Mouse (Mus musculus) kidney, postnatal 36 days (tissue): ENCODE measurements at regions not wholly inside any gene's neighbourhood (a gene's known extent, or its start where the extent isn't known, plus 50 kb on each side); places are given as distances from the start of the nearest gene placed in this dataset.

Source experiments
- DNase-seq, 2 experiments: peaks; one replicate each; pipeline ENCODE4 v3.0.0; 2021 to 2022; ENCODE audit warnings: mixed read lengths in 2 of 2

DNA sequence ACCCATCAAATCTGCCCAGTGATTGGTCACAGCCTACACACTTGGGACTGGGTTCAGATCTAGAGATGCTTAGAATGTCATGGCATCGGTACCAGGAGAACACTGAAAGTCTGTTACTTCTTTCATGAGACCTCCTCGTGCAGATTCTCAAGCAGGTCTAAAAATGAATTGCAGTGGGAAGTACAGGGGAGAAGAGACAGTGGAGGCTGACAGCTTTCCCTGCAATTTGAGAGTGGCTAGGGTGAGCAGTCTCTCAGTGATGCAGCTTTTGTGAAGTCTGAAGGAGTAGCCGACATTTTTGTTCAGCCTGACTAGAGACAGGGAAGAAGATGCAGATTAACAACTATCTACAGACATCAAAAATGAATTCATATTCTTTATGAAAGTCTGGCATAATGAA is 112.5 kb downstream of the Fam198b start:
- DNase-seq: no peak

DNA sequence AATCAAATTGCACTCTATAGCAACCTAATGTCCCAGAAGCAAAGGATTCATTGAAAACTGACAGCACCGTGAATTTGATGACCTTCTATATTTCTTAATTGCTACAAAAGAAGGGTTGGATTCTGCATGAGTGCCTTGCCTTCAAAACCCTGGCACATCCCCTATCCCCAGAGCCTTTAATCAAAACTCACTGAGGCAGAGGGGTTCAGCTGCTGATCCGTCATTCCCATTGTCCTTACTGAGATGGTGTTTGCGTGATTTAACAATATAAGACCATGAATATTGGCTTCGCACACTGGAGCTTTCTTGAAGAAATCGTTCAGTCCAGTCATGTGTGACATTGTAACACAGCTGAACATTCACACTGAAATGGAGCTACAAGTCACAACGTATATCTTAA is 118.0 kb downstream of the Fam198b start:
- no peak for DNase-seq

DNA sequence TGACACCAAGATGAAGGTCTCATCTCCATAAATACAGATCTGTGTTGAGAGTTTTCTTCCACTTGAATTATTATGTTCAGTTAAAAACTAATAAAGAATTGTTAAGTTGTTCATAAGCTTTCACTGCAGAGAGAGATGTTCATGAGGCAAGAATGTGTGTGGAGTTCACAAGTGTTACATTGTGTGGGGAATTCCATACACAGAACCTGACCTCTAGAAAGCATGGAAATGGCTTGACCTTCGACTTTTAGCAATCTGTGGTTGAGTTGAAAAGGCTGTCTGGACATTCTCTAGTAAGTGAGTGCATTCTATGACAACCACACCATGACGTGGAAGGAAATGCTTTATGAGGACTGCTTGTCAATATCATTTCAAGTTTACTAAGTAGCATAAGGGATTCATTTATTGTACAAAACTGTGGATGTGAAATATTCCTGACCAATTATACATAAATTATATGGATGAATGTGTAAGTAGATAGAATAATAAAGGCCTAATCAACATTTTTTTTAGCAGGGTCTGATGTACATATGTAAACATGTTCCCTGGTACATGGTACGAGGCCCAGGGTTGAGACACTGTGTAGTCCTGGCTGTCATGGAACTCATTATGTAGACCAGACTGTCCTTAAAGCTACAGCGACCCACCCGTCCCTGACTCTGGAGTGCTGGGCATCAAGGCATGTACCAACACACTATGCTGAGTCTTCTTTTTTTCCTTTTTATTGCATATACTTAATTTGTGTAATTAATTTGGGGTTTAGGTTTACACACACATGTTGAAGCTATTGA is 119.2 kb downstream of the Fam198b start:
- DNase-seq: no peak

DNA sequence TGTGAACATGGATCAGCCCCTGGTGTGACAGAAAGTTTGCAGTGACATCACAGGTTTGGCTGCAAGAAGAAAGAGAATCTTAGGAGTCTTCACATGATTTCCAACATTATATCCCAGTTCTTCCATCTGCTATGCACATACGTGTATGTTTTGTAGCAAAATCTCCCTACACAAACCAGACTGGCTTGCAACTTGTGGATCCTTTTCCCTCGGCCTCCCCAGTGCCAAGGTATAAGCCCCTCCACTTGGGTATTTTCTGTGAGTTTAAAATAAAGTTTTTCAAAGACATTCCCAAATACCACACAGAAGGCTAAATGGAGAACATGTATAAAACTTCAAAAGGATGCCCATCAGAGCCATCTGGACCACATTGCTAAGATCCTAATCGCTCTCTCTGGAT is 120.2 kb downstream of the Fam198b start:
- DNase-seq: no peak

DNA sequence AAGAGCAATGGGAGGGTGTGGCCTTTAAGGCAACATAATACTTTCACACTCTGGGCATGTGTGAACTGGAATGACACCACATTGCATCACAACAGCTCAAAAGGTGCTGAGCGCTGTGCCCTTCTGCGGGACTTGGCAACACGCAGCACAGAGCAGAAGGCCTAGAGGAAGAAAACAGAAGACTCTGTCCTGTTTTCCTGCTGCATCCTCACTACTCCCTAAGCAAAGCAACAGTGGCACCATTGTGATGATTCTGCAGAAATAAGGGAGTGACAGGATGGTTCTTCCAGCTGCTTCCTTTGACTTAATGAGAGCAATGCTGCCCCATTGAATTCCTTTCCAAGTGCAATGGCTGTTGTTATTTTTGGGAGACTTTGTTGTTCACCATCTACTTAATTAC is 120.6 kb downstream of the Fam198b start:
- DNase-seq: no peak

DNA sequence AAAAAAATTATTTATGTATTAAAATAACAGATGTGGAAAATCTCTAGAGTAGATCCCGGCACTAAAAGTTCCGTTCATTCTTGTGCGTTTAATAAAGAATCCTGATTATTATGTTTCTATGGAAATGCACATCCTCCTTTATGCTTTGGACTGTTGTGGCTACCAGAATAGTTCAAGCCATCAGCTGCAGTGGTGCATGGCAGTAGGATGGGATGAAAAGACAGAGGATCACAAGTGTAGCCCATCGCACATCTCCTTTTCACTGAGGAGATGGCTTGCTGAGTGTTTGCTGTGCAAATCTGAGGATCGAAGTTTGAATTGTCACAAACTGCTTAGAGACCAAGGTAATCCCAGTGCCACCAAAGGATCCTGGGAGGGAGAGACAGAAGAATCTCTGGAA is 121.0 kb downstream of the Fam198b start:
- DNase-seq: no peak

DNA sequence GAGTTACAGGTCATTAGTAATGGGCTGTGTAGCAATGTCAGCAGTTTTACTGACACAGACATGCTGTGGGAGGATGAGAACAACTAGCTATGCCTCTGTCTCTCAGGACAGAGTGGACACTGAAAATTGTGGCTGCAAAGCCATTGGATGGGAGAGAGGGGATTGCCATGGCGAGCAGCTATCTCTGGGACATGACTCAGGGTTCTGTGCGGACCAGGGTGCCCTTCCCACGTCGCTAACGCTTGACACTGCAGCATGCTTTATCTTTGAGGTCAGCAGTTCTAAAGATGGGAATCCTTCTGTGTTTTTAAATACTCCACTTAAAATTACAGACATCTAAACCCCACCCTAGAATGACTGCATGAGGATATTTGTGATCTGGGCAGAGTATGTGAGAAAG is 121.9 kb downstream of the Fam198b start:
- no peak for DNase-seq

DNA sequence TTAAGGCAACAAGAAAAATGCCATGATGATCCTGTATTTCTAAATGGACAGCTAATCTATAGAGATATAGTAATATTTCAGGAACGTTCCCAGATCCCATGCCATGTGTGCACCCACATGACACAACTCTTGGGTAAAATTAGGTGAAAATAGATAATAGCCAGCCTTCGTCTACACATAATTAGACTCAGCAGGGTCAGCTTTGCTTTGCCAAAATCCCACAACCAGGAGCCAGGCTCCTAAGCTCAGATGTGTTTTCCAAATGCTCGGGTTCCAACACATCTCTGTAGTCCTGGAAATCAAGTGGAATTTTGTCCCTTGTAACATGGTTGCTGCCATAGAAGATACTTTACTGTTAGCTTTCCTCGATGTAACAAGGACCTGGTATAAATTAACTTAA is 122.7 kb downstream of the Fam198b start:
- no peak for DNase-seq

DNA sequence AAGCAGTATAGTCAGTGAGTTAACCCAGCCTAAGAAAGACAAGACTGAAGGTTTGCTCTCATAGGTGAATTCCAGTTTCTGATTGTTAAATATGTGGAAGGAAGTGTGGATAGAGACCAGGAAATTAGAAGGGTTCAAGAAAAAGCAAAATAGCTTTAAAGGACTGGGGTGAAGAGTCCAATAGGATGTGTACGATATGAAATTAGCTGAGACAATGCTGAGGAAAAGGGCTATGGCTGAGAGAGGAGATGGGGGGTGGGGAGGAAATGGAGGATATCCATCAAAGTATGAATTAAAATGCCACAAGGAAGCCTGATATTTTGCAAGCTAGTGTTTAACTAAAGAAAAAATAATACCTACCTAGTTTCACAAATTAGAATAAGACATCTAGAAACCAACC is 124.9 kb downstream of the Fam198b start:
- DNase-seq: peak in 1 of 2 experiments; percentile 35

DNA sequence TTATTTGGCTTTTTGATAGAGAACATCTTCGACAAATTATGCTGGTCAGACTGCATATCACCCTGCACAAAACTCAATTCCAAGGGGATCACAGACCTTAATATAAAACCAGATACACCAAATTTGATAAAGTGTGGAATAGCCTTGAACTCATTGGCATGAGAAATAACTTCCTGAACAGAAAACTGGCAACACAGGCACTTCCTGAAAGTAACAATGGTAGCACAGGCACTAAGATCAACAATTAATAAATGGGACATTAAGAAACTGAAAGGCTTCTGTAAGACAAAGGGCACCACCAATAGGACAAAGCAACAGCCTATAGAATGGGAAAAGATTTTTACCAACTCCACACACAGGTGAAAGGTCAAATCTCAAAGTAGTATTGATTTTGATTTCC is 141.5 kb downstream of the Fam198b start:
- no peak for DNase-seq

DNA sequence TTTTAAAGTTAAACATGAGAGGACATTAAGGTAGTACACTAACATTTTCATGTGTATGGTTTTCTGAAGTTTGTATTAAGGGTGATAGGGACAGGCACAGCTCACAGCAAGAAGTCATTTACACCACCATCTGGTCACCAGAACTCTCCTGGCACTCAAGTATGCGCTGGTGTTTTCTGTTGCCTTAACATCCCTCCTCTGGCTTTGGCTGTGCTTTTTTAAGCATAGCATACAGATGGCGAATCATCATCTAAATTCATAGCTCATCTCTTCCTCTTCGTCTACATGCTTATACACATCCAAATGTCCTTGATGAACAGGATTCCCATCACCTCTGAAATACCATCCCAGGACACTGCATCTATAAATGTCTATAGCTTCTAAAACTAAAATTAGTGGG is 148.7 kb downstream of the Fam198b start:
- DNase-seq: no peak

DNA sequence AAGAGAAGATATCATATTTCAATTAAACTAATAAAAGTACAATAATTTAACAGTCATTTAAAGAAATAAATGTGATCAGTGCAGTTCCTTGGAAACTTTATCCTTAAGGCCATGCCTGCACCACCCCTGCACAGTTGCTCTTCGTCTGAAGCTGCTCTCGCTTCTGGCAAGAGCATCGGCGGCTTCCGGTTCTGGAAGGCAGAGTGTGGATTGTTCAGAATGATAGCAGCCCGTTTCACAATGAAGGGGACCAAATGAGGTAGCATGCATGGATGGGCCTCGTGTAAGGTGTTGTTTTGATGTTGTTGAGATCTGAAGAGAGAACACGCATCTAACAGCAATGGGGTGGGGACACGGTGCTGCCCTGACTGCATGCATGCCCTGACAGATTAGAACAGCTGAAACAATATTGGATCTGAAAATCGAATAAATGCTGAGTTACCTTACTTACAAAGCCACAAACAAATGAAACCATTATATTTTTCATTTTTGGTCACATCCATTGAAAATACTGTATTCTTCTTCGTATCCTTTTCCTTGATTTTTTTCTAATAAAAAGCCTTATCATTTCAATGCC is 154.3 kb downstream of the Fam198b start:
- DNase-seq: peak in 1 of 2 experiments; percentile 15

DNA sequence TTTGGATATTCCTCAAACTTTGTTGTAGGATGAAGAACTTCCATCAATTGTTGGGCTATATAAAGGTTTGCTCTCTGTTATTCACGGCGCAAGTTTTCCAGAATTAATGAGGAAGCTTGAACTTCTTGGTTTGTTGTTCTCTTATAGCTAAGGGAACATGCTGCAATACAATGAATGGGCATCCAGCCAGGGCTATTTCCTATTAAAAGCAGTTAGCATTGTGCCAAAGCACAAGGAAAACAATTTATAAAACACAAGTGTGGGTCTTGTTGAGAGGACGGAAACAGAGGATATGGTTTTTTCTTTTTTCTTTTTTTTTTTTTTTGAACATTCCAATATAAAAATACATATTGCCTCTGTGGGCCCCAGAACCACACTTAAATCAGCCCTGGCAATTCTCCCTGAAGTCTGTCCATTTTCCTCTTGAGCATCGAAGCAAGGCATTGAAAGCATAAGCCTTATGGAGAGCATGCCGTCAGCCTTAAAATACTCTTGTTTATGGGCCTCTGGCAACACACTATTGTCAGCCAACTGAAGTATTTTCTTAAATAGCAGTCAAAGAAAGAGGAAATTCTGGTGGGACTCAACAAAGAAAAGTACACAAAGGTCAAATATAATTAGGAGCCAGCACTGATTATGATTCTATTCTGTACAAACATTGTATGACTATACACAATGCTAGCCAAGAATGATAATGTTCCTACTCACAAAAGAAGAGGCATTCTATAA is 158.6 kb downstream of the Fam198b start:
- DNase-seq: peak; percentile 64 to 83

DNA sequence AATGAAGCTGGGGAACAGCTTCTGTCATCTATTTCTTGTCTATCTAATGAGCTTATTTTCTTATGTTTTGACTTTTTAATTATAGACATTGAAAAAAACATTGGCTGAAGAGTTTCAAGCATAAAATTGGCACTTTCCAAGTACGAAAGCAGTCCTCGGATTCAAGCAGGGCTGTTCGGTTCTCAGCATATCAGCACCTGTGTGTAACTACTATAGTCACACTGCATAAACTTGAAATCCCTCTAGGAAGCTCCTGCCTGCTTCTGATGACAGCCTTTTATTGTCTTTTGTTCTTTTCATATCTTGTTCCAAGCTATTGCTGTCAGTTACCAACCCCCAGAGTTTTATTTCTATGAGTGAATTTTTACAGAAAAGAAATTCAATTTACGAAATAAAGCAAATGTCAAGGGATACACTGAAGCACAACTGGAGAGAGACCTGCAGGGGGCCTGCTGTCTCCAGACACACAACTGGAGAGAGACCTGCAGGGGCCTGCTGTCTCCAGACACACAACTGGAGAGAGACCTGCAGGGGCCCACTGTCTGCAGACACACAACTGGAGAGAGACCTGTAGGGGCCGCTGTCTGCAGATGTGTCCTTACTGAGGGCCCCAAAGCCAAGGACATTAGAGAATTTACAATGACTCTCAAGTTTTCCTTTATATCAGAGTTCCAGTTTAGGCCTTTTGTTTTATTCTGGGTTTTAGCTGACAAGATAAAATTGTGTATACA is 165.3 kb downstream of the Fam198b start:
- no peak for DNase-seq

DNA sequence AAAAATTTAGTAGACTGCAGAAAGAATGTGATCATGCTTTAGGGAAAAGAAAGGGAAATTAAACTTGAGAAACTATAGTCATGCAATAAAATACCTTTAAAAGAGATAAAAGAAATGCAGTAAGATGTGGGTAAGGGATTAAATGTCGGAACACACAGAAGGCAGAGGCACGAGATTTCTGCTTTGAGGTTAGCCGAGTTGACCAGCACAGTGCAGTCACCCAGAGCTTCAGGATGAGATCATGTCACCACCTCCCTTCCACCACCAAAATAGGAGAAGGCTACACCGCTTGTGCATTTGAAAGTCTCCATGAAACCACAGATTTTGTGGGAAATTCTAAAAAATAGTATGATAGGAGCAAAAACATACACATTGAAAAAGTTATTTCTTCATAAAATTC is 166.6 kb downstream of the Fam198b start:
- no peak for DNase-seq

DNA sequence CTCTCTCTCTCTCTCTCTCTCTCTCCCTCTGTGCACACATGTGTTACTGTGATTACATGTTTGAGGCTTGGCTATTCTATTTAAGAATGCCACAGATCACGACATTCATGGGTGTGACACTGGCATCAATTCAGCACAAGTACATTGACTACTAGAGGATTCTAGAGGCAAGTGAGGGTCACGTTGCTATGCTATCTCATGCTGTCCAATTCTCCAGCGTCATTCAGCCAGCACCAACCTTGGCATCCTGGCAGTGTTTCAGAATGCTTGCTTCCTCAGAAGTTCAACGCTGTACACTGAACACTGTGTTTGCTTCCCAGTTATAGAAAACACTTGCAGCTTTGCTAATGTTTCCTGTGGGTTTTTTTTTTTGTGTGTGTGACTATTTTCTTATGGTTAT is 167.6 kb downstream of the Fam198b start:
- peak in 1 of 2 experiments; percentile 16 for DNase-seq

DNA sequence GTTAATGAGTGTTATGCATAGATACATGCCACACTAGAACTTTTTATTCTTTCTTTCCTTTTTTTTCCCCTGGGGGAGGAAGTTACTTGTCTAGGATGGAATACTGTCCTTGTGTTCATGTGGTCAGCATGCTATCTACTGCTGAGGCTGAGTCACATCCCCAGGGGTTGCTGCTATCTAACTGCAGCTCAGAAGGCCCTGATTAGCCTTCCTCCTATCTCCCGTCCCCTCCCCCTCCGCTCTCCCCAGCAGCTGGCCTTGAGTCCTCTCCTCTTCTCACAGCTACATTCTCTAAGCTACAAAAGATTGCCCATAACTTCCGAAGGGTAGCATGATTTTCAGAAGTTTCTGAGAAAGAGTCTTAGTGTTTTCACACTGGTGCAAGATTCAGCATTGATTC is 168.5 kb downstream of the Fam198b start:
- peak; percentile 26 to 29 for DNase-seq

DNA sequence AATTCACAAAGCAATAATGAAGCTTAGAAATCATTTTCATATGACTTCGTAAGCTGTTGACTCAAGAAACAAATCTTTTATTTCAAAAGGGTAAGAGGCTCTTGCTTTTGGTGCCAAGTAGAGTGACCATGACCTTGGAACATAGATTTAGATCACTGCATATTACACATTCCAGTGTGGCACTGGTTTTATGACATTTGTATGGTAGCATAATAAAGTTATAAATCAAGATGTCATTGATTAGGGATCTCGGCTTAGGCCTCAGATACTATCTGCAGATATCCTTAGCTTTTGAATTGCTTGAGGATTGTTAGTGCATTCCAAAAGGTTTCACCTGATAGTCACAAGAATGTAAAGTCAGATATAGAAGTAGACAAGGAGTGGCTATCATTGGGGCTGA is 169.1 kb downstream of the Fam198b start:
- no peak for DNase-seq

DNA sequence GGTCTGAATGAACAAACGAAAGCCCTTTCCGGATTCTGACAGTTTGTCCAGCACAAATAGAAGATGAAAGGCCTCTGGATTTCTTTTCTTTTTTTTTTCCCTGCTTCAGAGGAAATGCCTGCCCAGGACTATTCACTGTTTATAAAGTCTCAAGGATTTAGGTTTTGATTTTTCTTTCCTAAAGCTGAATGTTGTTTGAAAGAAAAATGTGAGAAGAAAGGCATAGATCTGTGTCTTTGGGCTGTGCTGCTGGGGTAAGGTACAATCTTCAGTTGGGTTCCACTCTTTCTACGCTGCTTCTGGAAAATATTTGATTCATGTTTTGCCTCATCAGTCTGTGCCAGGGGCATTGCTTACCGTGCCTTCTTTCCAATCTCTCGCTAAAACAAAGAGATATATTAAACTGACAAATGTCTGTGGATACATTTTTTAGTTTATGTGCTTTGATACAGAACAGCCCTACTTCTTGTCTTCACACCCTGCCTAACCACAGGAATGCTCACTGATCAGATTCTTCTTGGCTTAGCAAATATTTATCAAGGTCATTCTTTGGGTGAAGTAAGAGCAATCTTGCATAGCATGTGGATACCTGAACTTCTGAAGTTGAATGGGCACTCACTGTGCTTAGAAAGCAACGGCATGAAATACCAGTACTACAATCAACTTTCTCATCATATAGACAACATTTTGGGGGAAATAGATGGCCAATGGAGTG is 172.5 kb downstream of the Fam198b start:
- no peak for DNase-seq

DNA sequence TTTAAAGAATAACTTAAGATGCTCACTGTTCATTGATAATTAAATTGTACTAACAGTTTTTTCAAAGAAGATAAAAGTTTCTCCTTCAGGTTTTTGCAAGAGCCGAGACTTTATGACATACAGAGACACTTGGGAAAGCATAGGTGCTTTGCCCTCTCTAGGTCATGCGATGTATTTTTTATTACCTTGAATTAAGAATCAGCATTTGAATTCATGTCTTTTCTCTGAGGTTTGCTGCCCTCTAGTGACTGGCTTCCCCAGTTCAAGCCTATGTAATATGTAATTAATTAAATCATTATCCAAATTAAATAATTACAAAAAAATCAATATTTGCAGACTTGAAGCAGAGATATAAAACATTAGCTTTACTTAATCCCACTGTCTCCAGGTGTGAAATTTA is 174.4 kb downstream of the Fam198b start:
- peak; percentile 65 to 85 for DNase-seq

DNA sequence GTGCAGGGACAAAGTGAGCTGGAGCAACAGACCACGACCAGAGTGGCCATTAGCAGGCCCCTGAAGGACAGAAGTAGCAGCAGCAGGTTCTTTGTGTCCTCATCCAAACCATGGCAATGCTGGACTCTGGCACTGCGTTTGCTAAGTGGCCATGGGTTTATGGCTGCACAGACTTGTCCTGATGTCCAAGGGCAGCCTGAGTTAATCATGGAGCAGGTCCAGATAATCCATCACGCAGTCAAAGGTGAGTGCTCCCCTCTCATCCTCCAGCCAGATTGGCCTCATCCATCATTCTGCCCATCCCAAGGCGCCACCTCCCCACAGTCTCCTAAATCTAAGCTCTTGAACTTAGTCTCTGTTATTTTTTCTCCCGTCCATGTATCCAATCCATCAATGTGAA is 186.4 kb downstream of the Fam198b start:
- no peak for DNase-seq

DNA sequence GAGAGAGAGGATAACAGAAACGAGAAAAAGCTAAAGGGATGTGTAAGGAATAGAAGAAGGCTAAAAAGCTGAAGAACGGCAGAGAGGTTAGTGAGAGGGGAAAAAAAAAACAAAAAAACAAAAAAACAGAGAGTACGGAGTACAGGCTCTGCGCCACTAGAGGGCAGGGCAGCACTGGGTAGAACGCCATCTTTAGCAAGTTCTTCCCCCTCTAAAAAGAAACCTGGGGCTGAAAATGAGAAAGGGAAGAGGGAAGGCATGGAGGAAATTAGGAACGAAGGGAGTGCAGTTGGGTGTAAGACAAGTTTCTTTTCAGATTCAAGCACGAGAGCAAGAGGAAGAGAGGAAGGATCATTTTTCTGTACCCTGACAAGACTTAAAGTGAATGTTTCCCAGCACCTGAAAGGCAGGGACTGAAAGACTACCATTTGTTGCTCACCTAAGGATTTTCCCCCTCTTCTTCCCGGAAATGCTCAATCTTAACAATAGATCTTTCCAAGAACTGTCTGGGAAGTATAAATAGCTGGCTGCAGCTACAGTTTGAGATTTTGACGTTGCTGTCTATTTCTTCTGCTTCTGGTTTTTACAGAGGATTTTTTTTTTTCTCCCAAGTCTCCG is 195.6 kb downstream of the Fam198b start:
- peak; percentile 68 to 91 for DNase-seq
